Mouse (Mus musculus) CH12.LX (cell line): ENCODE measurements around the gene Gm20388. TPM values are rescaled to one million over a fixed set of nuclear protein-coding genes. Genes with fewer than 3 reads are reported as not detected.
A peak's percentile ranks its signal among the peaks of the same experiment; 100 is the strongest.

ENCODE experiments used
- DNase-seq: peaks from one replicate; pipeline ENCODE4 v3.0.0-alpha.2; 2013; ENCODE audit errors: extremely low read depth
- H3K27ac ChIP-seq: 2 replicates; pipeline ENCODE4 v1.5.1; 2012; ENCODE audit warnings: low read depth, mild to moderate bottlenecking, control low read depth, moderate library complexity; ENCODE audit not compliant: insufficient read depth
- H3K27me3 ChIP-seq: replicated peaks from 2 replicates; pipeline ENCODE3; 2012; ENCODE audit warnings: inconsistent platforms
- H3K36me3 ChIP-seq, 2 experiments: replicated peaks in 1 of 2; 2 replicates each; pipeline versions ENCODE3 to v1.6.1; 2012; ENCODE audit warnings: inconsistent platforms in 1 of 2, low read length in 1 of 2, mild to moderate bottlenecking in 1 of 2, mixed read lengths in 1 of 2, moderate library complexity in 1 of 2; ENCODE audit not compliant: control insufficient read depth in 1 of 2, insufficient read depth in 1 of 2
- H3K4me1 ChIP-seq, 2 experiments: 2 replicates each; pipeline ENCODE4 v1.6.1; 2012; ENCODE audit warnings: inconsistent platforms in 1 of 2, moderate library complexity in 1 of 2; ENCODE audit not compliant: insufficient read depth in 2 of 2, control insufficient read depth in 1 of 2
- H3K4me2 ChIP-seq: 2 replicates; pipeline ENCODE4 v1.6.1; 2012; ENCODE audit warnings: low read depth, mild to moderate bottlenecking, control low read depth; ENCODE audit not compliant: poor library complexity, insufficient read depth, severe bottlenecking
- H3K4me3 ChIP-seq, 3 experiments: fragments of 150-350 bp in 1 of 3; sonication (generic) in 1 of 3; replicated peaks in 1 of 3; 2 replicates each; pipeline versions ENCODE3 to v1.5.1; 2011 to 2012; ENCODE audit warnings: low read depth in 2 of 3, low read length in 2 of 3, mild to moderate bottlenecking in 2 of 3, moderate library complexity in 2 of 3, control low read depth in 1 of 3, improper control_type of control experiment in 1 of 3, inconsistent platforms in 1 of 3, mixed read lengths in 1 of 3; ENCODE audit not compliant: poor library complexity in 1 of 3
- H3K79me2 ChIP-seq: replicated peaks from 2 replicates; pipeline ENCODE4 v1.6.1; 2012; ENCODE audit warnings: mild to moderate bottlenecking, moderate library complexity; ENCODE audit not compliant: control insufficient read depth, poor library complexity, insufficient read depth, severe bottlenecking; ENCODE audit errors: extremely low read depth
- H3K9ac ChIP-seq: 2 replicates; pipeline ENCODE4 v1.6.1; 2012; ENCODE audit warnings: low read depth, mild to moderate bottlenecking, control low read depth, moderate library complexity; ENCODE audit not compliant: insufficient read depth
- H3K9me3 ChIP-seq: replicated peaks from 2 replicates; pipeline ENCODE3; 2012; ENCODE audit warnings: low read length, inconsistent platforms, mixed read lengths
- CHD1 ChIP-seq: IDR thresholded peaks from 2 replicates; pipeline ENCODE4 v1.6.1; 2012; ENCODE audit warnings: low read depth, low read length, improper control_type of control experiment, inconsistent platforms
- ELF1 ChIP-seq: IDR thresholded peaks from 2 replicates; pipeline ENCODE4 v1.6.1; 2014; ENCODE audit warnings: low read depth, mild to moderate bottlenecking, inconsistent platforms, low read length, improper control_type of control experiment
- ETS1 ChIP-seq: conservative IDR thresholded peaks from 2 replicates; pipeline ENCODE4 v1.6.1; 2012; ENCODE audit warnings: low read depth, mild to moderate bottlenecking, inconsistent platforms, low read length, improper control_type of control experiment, moderate library complexity
- HCFC1 ChIP-seq: IDR thresholded peaks from 2 replicates; pipeline ENCODE4 v1.6.1; 2012; ENCODE audit warnings: low read depth, mild to moderate bottlenecking, inconsistent platforms, low read length, improper control_type of control experiment
- JUN ChIP-seq: IDR thresholded peaks from 2 replicates; pipeline ENCODE4 v1.6.1; 2011; ENCODE audit warnings: low read depth, mild to moderate bottlenecking, low read length, improper control_type of control experiment, moderate library complexity; ENCODE audit not compliant: insufficient read depth
- JUND ChIP-seq: conservative IDR thresholded peaks from 2 replicates; pipeline ENCODE4 v1.6.1; 2011; ENCODE audit warnings: low read depth, low read length, improper control_type of control experiment
- MAFK ChIP-seq: IDR thresholded peaks from 2 replicates; pipeline ENCODE4 v1.6.1; 2011; ENCODE audit warnings: low read length, improper control_type of control experiment; ENCODE audit not compliant: insufficient replicate concordance
- MAX ChIP-seq: IDR thresholded peaks from 2 replicates; pipeline ENCODE4 v1.6.1; 2011; ENCODE audit warnings: low read length, improper control_type of control experiment
- NELFE ChIP-seq: IDR thresholded peaks from 2 replicates; pipeline ENCODE4 v1.6.1; 2011; ENCODE audit warnings: low read depth, low read length, improper control_type of control experiment
- NRF1 ChIP-seq: IDR thresholded peaks from 2 replicates; pipeline ENCODE4 v1.6.1; 2014; ENCODE audit warnings: low read depth, mild to moderate bottlenecking, inconsistent platforms, low read length, improper control_type of control experiment, moderate library complexity
- PAX5 ChIP-seq: IDR thresholded peaks from 2 replicates; pipeline ENCODE4 v1.6.1; 2012; ENCODE audit warnings: low read length, inconsistent platforms, mixed read lengths
- RAD21 ChIP-seq: IDR thresholded peaks from 2 replicates; pipeline ENCODE4 v1.6.1; 2011; ENCODE audit warnings: low read depth, mild to moderate bottlenecking, low read length, improper control_type of control experiment, moderate library complexity
- SMC3 ChIP-seq: IDR thresholded peaks from 2 replicates; pipeline ENCODE4 v1.6.1; 2011; ENCODE audit warnings: low read depth, low read length, improper control_type of control experiment
- USF1 ChIP-seq: IDR thresholded peaks from 2 replicates; pipeline ENCODE4 v1.6.1; 2014; ENCODE audit warnings: low read depth, mild to moderate bottlenecking, inconsistent platforms, low read length, improper control_type of control experiment
- USF2 ChIP-seq: conservative IDR thresholded peaks from 2 replicates; pipeline ENCODE4 v1.6.1; 2011; ENCODE audit warnings: low read depth, low read length, improper control_type of control experiment
- ZNF384 ChIP-seq: IDR thresholded peaks from 2 replicates; pipeline ENCODE4 v1.6.1; 2012; ENCODE audit warnings: low read depth, low read length, improper control_type of control experiment, inconsistent platforms
- dilution Hi-C: fragments of 300-500 bp; cut with MboI; formaldehyde crosslinking; loops from 2 replicates; pipeline ENCODE4 v1.14.3; 2020; ENCODE audit warnings: low sequenced_read_pairs; ENCODE audit not compliant: extremely low pct_unique_long_range_greater_than_20kb, extremely low pct_ligation_motif_present
- in situ Hi-C: fragments of 300-500 bp; cut with MboI; formaldehyde crosslinking; loops from 3 replicates; pipeline ENCODE4 v1.14.3; 2019; ENCODE audit warnings: low sequenced_read_pairs, low pct_ligation_motif_present, low pct_unique_long_range_greater_than_20kb, mixed read lengths
- polyA plus RNA-seq: library from polyadenylated mRNA; unstranded; fragments of >175 nt; gene quantifications from 2 replicates; pipeline ENCODE4 v1.2.1, GENCODE M21; 2012; ENCODE audit warnings: low read depth; ENCODE audit not compliant: insufficient read length
- total RNA-seq, 2 experiments: library from RNA; depleted of rRNA; stranded (reverse); fragments of 300-350 nt in 1 of 2; fragments of >200 nt in 1 of 2; gene quantifications; 2 replicates each; pipeline ENCODE4 v1.2.3; 2012 to 2014

Gm20388 gene
- total and polyA plus RNA-seq, 3 experiments = 14.8 to 26.3 (median 22.2) TPM

DNA sequence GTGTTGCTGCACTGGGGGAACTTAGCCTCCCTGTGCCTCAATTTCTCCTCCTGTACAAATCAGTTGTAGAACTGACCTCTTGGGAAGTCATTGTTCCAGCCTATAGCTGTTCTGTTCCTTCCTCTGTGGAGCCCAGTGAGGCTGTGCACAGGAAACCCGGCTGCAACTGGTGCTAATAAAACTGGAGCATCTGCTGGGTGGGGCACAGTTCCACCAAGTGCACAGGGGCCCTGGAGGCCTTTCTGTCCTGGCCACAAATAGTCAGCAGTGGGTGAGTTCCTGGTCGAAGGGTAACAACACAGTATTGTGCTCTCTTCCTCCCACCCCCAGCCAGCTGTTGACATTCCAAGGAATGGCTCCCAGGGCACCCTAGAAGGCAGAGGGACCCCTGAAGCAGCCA lies 902.4 kb downstream of the Gm20388 start:
- no peaks in the 10 kb centered on the region for H3K79me2 ChIP-seq
- H3K4me3 ChIP-seq = no peak overlapping the region
- H3K9ac ChIP-seq = no peak overlapping the region
- H3K36me3 ChIP-seq = no peaks in the 10 kb centered on the region
- TF ChIP-seq MAX (no peak), JUND (no peak), ZNF384 (no peak), NELFE (no peak), USF1 (no peak), PAX5 (no peak), JUN (no peak), SMC3 (no peak), RAD21 (no peak), MAFK (no peak), ETS1 (no peak), CHD1 (no peak)
- dilution Hi-C loops = no loop called here
- H3K4me2 ChIP-seq = no peak overlapping the region
- no peak overlapping the region for H3K27ac ChIP-seq
- H3K27me3 ChIP-seq = peaks cover 61% of the 10 kb centered on the region
- DNase-seq = no peak
- in situ Hi-C loops = loop anchor here (10.0 kb wide), 1 partner anchor 252 kb away; no protein-coding TSS in a partner anchor
- H3K9me3 ChIP-seq = no peaks in the 10 kb centered on the region
- H3K4me1 ChIP-seq = peaks cover 9 to 15% of the 10 kb centered on the region in 2 experiments

GRCm38 (mm10) chr8:120813839-120814238 lies 903.2 kb downstream of the Gm20388 start:
- TF ChIP-seq USF2 (no peak), NRF1 (no peak), ELF1 (no peak)
- H3K36me3 ChIP-seq = no peaks in the 10 kb centered on the region
- H3K27me3 ChIP-seq = peaks cover 60% of the 10 kb centered on the region
- no peak overlapping the region for H3K4me2 ChIP-seq
- no peak overlapping the region for H3K27ac ChIP-seq
- H3K9me3 ChIP-seq = no peaks in the 10 kb centered on the region
- no peak overlapping the region for H3K9ac ChIP-seq
- dilution Hi-C loops = no loop called here
- in situ Hi-C loops = loop anchor here (10.0 kb wide), 1 partner anchor 251 kb away; no protein-coding TSS in a partner anchor
- H3K79me2 ChIP-seq = no peaks in the 10 kb centered on the region
- no peak for DNase-seq
- peaks cover 6 to 8% of the 10 kb centered on the region in 2 experiments; a peak in 3 of 4 replicates for H3K4me1 ChIP-seq
- H3K4me3 ChIP-seq = no peak overlapping the region

- peaks cover 10% of the 10 kb centered on the region for H3K9me3 ChIP-seq
- no peak for DNase-seq
- no peaks in the 10 kb centered on the region for H3K4me1 ChIP-seq
- H3K27ac ChIP-seq = no peak overlapping the region
- no peak overlapping the region for H3K9ac ChIP-seq
- H3K4me2 ChIP-seq = no peak overlapping the region
- dilution Hi-C loops (no loop called here), in situ Hi-C loops (loop anchor here (10.0 kb wide), 1 partner anchor 248 kb away; no protein-coding TSS in a partner anchor)
- H3K27me3 ChIP-seq = peaks cover 57% of the 10 kb centered on the region
- no peak overlapping the region for H3K4me3 ChIP-seq
- TF ChIP-seq HCFC1 = peak; percentile 36; the same call in 1 of the 2 replicates
- no peak for TF ChIP-seq SMC3
- 0 out of 2 replicates have a peak, but pooled peaks have one; percentile 17 for TF ChIP-seq ELF1
- H3K36me3 ChIP-seq = no peaks in the 10 kb centered on the region
- no peaks in the 10 kb centered on the region for H3K79me2 ChIP-seq
Observed at GRCm38 (mm10) chr8:120816371-120816770, 905.7 kb downstream of the Gm20388 start.
